Mouse (Mus musculus): Measurements from ENCODE around the gene Rnaset2a. TPM values are rescaled to one million over a fixed set of nuclear protein-coding genes. Genes with fewer than 3 reads are reported as not detected.
"Not testable (repeated sequence)": the region's sequence is repeated elsewhere in the genome, so short reads cannot be mapped to it uniquely, and the experiment has no call there.

The Rnaset2a gene
- polyA plus RNA-seq, 1 experiment from 2014 or later: 16.2 TPM

- WGBS: 100% methylated on average over 1 of the region's 6 CpGs
- DNase-seq (ENCODE audit: low spot score); H3K4me3 ChIP-seq; H3K27me3 ChIP-seq (ENCODE audit: low read depth, poor library complexity, severe bottlenecking); H3K36me3 ChIP-seq; H3K27ac ChIP-seq (replicated peaks); H3K9me3 ChIP-seq (replicated peaks); H3K4me1 ChIP-seq: not testable (repeated sequence)
These were observed 23.3 kb downstream of the Rnaset2a start for GRCm38 (mm10) chr17:8124586-8124985.

GRCm38 (mm10) chr17:8122974-8123373, 24.9 kb downstream of the Rnaset2a start:
- not testable (repeated sequence) for H3K4me3 ChIP-seq; H3K9me3 ChIP-seq (replicated peaks); H3K36me3 ChIP-seq; H3K27ac ChIP-seq (replicated peaks); H3K4me1 ChIP-seq; H3K27me3 ChIP-seq (ENCODE audit: low read depth, poor library complexity, severe bottlenecking); DNase-seq (ENCODE audit: low spot score)
- WGBS: no CpG with 5 or more reads among the region's 3 CpGs

GRCm38 (mm10) chr17:8116928-8117327, 31.0 kb downstream of the Rnaset2a start:
- H3K9me3 ChIP-seq (replicated peaks); H3K4me1 ChIP-seq; H3K27me3 ChIP-seq (ENCODE audit: low read depth, poor library complexity, severe bottlenecking); H3K36me3 ChIP-seq; DNase-seq (ENCODE audit: low spot score); H3K4me3 ChIP-seq; H3K27ac ChIP-seq (replicated peaks): not testable (repeated sequence)
- WGBS: no CpG with 5 or more reads among the region's 6 CpGs

- H3K27me3 ChIP-seq (ENCODE audit: low read depth, poor library complexity, severe bottlenecking); H3K36me3 ChIP-seq; H3K4me1 ChIP-seq; H3K27ac ChIP-seq (replicated peaks); H3K4me3 ChIP-seq; DNase-seq (ENCODE audit: low spot score); H3K9me3 ChIP-seq (replicated peaks): not testable (repeated sequence)
- WGBS: 78% methylated on average over 6 of the region's 11 CpGs
These were observed 31.5 kb downstream of the Rnaset2a start for GRCm38 (mm10) chr17:8116378-8116777.

GRCm38 (mm10) chr17:8112199-8112598, 35.7 kb downstream of the Rnaset2a start:
- no CpG with 5 or more reads among the region's 1 CpGs for WGBS
- H3K27ac ChIP-seq (replicated peaks); DNase-seq (ENCODE audit: low spot score); H3K9me3 ChIP-seq (replicated peaks); H3K4me3 ChIP-seq; H3K27me3 ChIP-seq (ENCODE audit: low read depth, poor library complexity, severe bottlenecking); H3K36me3 ChIP-seq; H3K4me1 ChIP-seq: not testable (repeated sequence)

- H3K27me3 ChIP-seq (ENCODE audit: low read depth, poor library complexity, severe bottlenecking); H3K27ac ChIP-seq (replicated peaks); DNase-seq (ENCODE audit: low spot score); H3K36me3 ChIP-seq; H3K9me3 ChIP-seq (replicated peaks); H3K4me3 ChIP-seq; H3K4me1 ChIP-seq: not testable (repeated sequence)
- 32% methylated on average over 4 of the region's 6 CpGs for WGBS
These were observed 46.6 kb downstream of the Rnaset2a start for GRCm38 (mm10) chr17:8101297-8101609.

- not testable (repeated sequence) for H3K27me3 ChIP-seq (ENCODE audit: low read depth, poor library complexity, severe bottlenecking); DNase-seq (ENCODE audit: low spot score)
- 33% methylated on average over 6 of the region's 26 CpGs for WGBS
These were observed 47.2 kb downstream of the Rnaset2a start for GRCm38 (mm10) chr17:8100405-8101296.

GRCm38 (mm10) chr17:8096199-8096598, 51.7 kb downstream of the Rnaset2a start:
- DNase-seq (ENCODE audit: low spot score); H3K9me3 ChIP-seq (replicated peaks); H3K27me3 ChIP-seq (ENCODE audit: low read depth, poor library complexity, severe bottlenecking); H3K4me3 ChIP-seq; H3K27ac ChIP-seq (replicated peaks); H3K36me3 ChIP-seq; H3K4me1 ChIP-seq: not testable (repeated sequence)
- 81% methylated on average over 4 of the region's 5 CpGs for WGBS

More at GRCm38 (mm10) chr17:8100405-8101296, 47.2 kb downstream of the Rnaset2a start:
- H3K9me3 ChIP-seq (replicated peaks); H3K4me3 ChIP-seq; H3K36me3 ChIP-seq; H3K4me1 ChIP-seq; H3K27ac ChIP-seq (replicated peaks): not testable (repeated sequence)

- not testable (repeated sequence) for H3K36me3 ChIP-seq; H3K27me3 ChIP-seq (ENCODE audit: low read depth, poor library complexity, severe bottlenecking); DNase-seq (ENCODE audit: low spot score); H3K27ac ChIP-seq (replicated peaks); H3K9me3 ChIP-seq (replicated peaks); H3K4me1 ChIP-seq; H3K4me3 ChIP-seq
- 65% methylated on average over 3 of the region's 5 CpGs for WGBS
These were observed 52.2 kb downstream of the Rnaset2a start for GRCm38 (mm10) chr17:8095653-8096052.

GRCm38 (mm10) chr17:8092537-8093526, 55.1 kb downstream of the Rnaset2a start:
- not testable (repeated sequence) for DNase-seq (ENCODE audit: low spot score); H3K27me3 ChIP-seq (ENCODE audit: low read depth, poor library complexity, severe bottlenecking); H3K4me3 ChIP-seq; H3K27ac ChIP-seq (replicated peaks); H3K4me1 ChIP-seq; H3K36me3 ChIP-seq; H3K9me3 ChIP-seq (replicated peaks)
- 81% methylated on average over 4 of the region's 18 CpGs for WGBS

GRCm38 (mm10) chr17:8091320-8091719, 56.6 kb downstream of the Rnaset2a start:
- not testable (repeated sequence) for H3K27me3 ChIP-seq (ENCODE audit: low read depth, poor library complexity, severe bottlenecking); H3K9me3 ChIP-seq (replicated peaks); H3K36me3 ChIP-seq; DNase-seq (ENCODE audit: low spot score); H3K4me1 ChIP-seq; H3K27ac ChIP-seq (replicated peaks); H3K4me3 ChIP-seq
- WGBS: 91% methylated on average over 14 of the region's 14 CpGs

GRCm38 (mm10) chr17:8069847-8070246, 78.0 kb downstream of the Rnaset2a start:
- DNase-seq (ENCODE audit: low spot score); H3K36me3 ChIP-seq; H3K4me1 ChIP-seq; H3K9me3 ChIP-seq (replicated peaks); H3K27ac ChIP-seq (replicated peaks); H3K27me3 ChIP-seq (ENCODE audit: low read depth, poor library complexity, severe bottlenecking); H3K4me3 ChIP-seq: not testable (repeated sequence)
- 72% methylated on average over 2 of the region's 2 CpGs for WGBS
